Mouse (Mus musculus): ENCODE data around the gene Gm10282. TPM values are rescaled to one million over a fixed set of nuclear protein-coding genes. Genes with fewer than 3 reads are reported as not detected.

The Gm10282 gene
- polyA plus RNA-seq, 1 experiment from 2014 or later, result 20.1 TPM

DNA sequence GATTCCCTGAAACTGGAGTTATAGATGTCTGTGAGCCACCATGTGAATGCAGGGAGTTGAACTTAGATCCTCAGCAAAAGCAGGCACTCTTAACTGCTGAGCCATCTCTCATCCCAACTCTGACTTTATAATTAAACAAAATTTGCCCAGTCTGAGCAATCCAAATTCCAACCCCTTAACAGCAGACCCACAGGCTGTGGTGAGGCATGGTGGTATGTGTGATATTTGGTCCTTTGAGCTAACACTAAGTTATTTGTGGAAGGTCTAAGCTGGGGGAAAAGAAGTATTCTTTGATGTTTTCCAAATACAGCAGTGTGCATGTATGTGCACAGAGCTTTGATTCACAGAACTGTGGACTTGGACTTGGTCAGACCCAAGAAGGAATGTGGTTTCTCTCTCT, 16.0 kb downstream of the Gm10282 start:
- Histone ChIP-seq H3K36me3 (no peaks in the 10 kb centered on the region), H3K9me3 (no peaks in the 10 kb centered on the region), H3K27me3 (no peaks in the 10 kb centered on the region), H3K27ac (peak overlapping the region; percentile 59), H3K4me2 (no peak overlapping the region), H3K4me1 (peaks cover 7% of the 10 kb centered on the region; the same call in 1 of the 2 replicates), H3K9ac (no peak overlapping the region), H3K4me3 (no peak overlapping the region)
- 0 out of 2 replicates have a peak, but pooled peaks have one; percentile 45 for ATAC-seq (ENCODE audit: insufficient number of reproducible peaks, low FRiP score, low TSS enrichment, low read depth)

DNA sequence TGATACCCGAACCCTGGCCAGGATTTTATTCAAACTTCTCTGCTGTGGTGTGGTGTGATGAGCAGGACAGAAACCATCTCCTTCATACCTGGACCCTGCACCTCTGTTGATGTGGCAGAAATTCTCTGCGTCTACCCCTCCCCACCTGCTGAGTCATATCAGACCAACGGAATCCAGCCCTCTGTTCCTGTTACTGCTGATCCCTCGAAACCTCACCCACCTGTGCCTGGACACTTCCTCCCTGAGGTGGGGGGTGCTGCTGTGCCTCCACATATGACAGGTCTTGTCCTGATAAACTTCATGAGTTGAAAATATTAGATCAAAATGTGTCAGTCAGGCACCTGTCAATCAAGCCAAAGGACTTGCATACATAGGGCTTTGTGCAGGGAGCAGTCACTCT, 19.8 kb downstream of the Gm10282 start:
- 55% methylated on average over 4 of the region's 4 CpGs for WGBS
- Histone ChIP-seq H3K27ac (no peak overlapping the region), H3K9ac (no peak overlapping the region), H3K4me1 (peaks cover 7% of the 10 kb centered on the region; the same call in 1 of the 2 replicates), H3K36me3 (no peaks in the 10 kb centered on the region), H3K4me3 (no peak overlapping the region), H3K4me2 (no peak overlapping the region), H3K27me3 (no peaks in the 10 kb centered on the region), H3K9me3 (no peaks in the 10 kb centered on the region)
- no peak for ATAC-seq (ENCODE audit: insufficient number of reproducible peaks, low FRiP score, low TSS enrichment, low read depth)

DNA sequence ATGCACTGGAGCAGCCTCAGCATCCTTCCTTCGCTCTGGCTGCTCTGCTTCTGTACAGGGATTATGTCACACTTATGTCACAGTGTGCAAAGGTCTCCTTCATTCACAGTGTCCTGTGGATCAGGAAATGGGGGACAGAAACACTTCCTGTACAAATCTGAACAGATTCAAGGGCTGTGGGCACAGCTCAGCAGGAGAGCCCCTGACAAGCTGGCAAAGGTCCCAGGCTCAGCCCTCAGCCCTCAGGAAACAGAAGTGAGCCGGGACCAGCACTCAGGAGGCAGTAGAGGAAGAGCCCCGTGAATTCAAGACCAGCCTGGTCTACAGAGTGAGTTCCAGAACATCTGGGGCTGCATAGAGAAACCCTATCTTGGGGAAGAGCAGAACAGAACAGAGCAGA, 23.4 kb downstream of the Gm10282 start:
- Histone ChIP-seq H3K4me2 (no peak overlapping the region), H3K36me3 (no peaks in the 10 kb centered on the region), H3K9ac (no peak overlapping the region), H3K27ac (peak overlapping the region; percentile 51), H3K27me3 (no peaks in the 10 kb centered on the region), H3K4me3 (no peak overlapping the region), H3K4me1 (no peaks in the 10 kb centered on the region; the same call in 1 of the 2 replicates), H3K9me3 (no peaks in the 10 kb centered on the region)
- 31% methylated on average over 3 of the region's 3 CpGs for WGBS
- no peak for ATAC-seq (ENCODE audit: insufficient number of reproducible peaks, low FRiP score, low TSS enrichment, low read depth)

DNA sequence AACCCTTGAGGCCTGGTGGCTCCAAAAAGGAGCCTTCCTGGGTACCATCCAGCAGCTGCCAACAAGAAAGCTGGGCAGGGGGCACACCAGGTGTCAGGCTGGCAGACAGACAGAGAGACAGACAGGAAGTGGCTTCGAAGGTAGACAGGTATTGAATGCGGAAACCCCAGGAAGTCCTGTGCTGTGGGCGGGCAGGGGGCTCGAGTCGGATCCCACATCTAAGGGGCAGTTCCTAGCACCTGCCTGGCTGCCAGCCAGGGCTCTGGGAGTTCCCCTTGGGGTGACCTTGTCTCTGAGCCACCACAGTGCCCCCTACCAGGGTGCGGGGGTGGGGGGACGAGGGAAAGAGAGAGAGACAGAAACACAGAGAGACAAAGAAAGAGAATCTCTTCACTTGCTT, 25.9 kb downstream of the Gm10282 start:
- Histone ChIP-seq H3K9ac (no peak overlapping the region), H3K36me3 (no peaks in the 10 kb centered on the region), H3K4me3 (no peak overlapping the region), H3K4me2 (no peak overlapping the region), H3K27me3 (no peaks in the 10 kb centered on the region), H3K9me3 (no peaks in the 10 kb centered on the region), H3K4me1 (no peaks in the 10 kb centered on the region; the same call in 1 of the 2 replicates), H3K27ac (no peak overlapping the region)
- no peak for ATAC-seq (ENCODE audit: insufficient number of reproducible peaks, low FRiP score, low TSS enrichment, low read depth)
- 65% methylated on average over 7 of the region's 7 CpGs for WGBS

DNA sequence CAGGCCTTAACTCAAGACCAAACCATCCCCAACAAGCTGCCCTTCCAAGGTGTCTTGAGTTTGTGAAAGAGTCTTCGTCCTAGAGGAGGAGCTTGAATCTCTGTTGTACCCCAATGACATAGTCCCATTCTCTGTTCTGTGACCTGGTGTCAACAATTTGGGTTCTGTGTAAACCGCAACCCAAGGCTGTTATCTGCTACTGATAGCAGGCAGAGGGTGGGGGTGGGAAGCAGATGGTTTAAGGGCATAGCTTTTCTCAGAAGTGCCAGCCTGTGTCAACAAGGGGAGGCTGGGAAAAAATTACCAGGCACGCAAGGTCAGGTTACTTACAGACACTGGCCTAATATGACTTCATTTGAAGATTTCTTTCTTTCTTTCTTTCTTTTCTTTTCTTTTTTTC, 27.8 kb downstream of the Gm10282 start:
- no peaks in the 10 kb centered on the region; the same call in 1 of the 2 replicates for H3K4me1 ChIP-seq
- H3K9ac ChIP-seq, result no peak overlapping the region
- no peak overlapping the region for H3K4me2 ChIP-seq
- no peak overlapping the region for H3K27ac ChIP-seq
- no peak overlapping the region for H3K4me3 ChIP-seq
- 72% methylated on average over 3 of the region's 3 CpGs for WGBS
- no peaks in the 10 kb centered on the region for H3K27me3 ChIP-seq
- no peak for ATAC-seq (ENCODE audit: insufficient number of reproducible peaks, low FRiP score, low TSS enrichment, low read depth)
- no peaks in the 10 kb centered on the region for H3K9me3 ChIP-seq
- H3K36me3 ChIP-seq, result no peaks in the 10 kb centered on the region

DNA sequence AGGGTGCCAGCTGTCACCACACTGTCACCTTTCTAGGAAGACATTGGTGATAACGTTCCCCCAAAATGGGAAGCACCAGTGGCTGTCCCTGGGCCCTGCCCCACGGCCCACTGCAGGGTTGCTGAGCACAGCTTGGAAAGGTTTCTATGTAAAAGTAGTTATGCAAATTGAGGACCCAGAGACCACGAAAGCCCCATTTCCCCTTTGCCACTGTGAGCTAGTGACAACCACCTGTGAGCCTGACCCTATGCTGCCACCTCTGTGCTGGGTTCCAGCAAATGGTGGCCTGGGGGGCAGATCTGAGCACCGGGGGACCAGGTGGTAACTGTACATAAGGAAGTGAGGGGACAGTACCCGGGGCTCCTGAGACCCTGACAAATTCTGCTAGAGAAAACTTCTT, 31.3 kb downstream of the Gm10282 start:
- Histone ChIP-seq H3K4me2 (no peak overlapping the region), H3K27ac (no peak overlapping the region), H3K9me3 (no peaks in the 10 kb centered on the region), H3K27me3 (no peaks in the 10 kb centered on the region), H3K4me1 (no peaks in the 10 kb centered on the region), H3K36me3 (no peaks in the 10 kb centered on the region), H3K9ac (no peak overlapping the region), H3K4me3 (no peak overlapping the region)
- ATAC-seq (ENCODE audit: insufficient number of reproducible peaks, low FRiP score, low TSS enrichment, low read depth), result no peak
- WGBS, result 59% methylated on average over 5 of the region's 5 CpGs

DNA sequence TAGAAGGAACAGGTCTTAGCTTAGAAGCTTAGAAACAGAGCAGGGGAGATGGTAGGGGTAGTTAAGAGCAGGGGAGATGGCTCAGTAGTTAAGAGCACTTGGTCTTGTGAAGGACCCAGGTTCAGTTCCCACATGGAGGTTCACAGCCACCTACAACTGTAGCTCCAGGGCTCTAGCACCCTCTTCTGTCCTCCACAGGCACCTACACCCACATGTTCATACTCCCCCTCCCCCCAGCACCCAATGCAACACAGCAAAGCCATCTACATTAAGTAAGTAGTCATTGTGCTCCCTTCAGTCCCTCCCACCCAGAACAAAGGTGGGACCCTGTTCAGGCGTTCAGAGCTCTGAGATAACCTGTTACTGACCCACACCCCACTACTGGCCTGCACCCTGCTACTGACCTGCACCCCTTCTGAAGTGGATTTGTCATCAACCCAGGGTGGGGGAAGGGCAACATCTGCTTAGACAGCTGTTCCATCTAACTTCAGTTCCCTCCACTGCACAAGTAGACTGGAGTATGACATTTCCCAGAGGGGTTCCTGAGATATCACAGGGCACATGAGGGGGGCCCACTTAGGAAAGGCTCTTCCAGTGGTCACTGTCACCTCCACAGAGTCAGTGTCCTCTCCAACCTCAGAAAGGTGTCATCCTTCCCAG, 31.8 kb downstream of the Gm10282 start:
- H3K4me1 ChIP-seq, result no peaks in the 10 kb centered on the region
- H3K4me3 ChIP-seq, result no peak overlapping the region
- no peaks in the 10 kb centered on the region for H3K36me3 ChIP-seq
- H3K4me2 ChIP-seq, result no peak overlapping the region
- no peaks in the 10 kb centered on the region for H3K9me3 ChIP-seq
- WGBS, result 60% methylated on average over 1 of the region's 1 CpGs
- H3K27me3 ChIP-seq, result no peaks in the 10 kb centered on the region
- no peak for ATAC-seq (ENCODE audit: insufficient number of reproducible peaks, low FRiP score, low TSS enrichment, low read depth)
- H3K9ac ChIP-seq, result no peak overlapping the region
- no peak overlapping the region for H3K27ac ChIP-seq

DNA sequence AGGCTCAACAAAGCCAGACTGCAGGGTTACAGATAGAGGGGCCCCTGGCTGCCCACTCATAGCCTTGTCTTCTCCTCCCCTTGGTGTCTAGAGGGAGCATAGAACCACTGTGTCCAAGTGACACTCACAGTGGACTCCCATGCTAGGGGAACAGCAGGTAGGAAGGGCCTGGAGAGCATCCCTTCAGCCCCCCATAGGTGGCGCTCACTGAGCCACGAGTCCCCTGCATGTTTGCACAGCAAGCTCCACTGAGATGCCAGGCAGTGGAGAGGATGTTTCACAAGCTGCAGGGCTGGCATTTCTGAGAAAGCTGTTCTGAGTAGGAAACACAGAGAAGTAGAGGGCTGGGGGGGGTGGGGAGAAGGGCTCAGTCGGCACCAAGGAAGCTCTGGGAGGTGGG, 32.7 kb downstream of the Gm10282 start:
- Histone ChIP-seq H3K9ac (no peak overlapping the region), H3K27ac (no peak overlapping the region), H3K4me2 (no peak overlapping the region), H3K4me3 (no peak overlapping the region), H3K27me3 (no peaks in the 10 kb centered on the region), H3K4me1 (no peaks in the 10 kb centered on the region), H3K36me3 (no peaks in the 10 kb centered on the region), H3K9me3 (no peaks in the 10 kb centered on the region)
- no peak for ATAC-seq (ENCODE audit: insufficient number of reproducible peaks, low FRiP score, low TSS enrichment, low read depth)
- WGBS, result 20% methylated on average over 3 of the region's 3 CpGs

DNA sequence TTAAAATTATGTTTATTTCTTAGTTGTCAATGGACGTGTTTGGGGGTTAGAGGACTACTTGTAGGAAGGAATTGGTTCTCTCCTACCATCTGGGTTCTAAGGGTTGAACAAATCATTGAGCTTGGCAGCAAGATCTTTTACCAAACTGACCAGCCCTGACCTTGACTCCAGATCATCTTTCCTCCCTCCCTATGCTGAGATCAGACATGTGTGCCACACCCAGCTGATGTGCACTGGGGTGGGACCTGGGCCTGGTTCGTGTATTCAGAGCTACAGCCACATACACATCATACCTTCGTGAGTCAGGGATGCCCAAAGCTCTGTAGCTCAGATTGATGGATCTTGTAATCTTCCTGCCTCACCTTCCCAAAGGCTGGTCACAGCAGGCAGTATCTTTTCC, 33.4 kb downstream of the Gm10282 start:
- ATAC-seq (ENCODE audit: insufficient number of reproducible peaks, low FRiP score, low TSS enrichment, low read depth), result no peak
- Histone ChIP-seq H3K4me2 (no peak overlapping the region), H3K9ac (no peak overlapping the region), H3K27ac (no peak overlapping the region), H3K9me3 (no peaks in the 10 kb centered on the region), H3K27me3 (no peaks in the 10 kb centered on the region), H3K36me3 (no peaks in the 10 kb centered on the region), H3K4me3 (no peak overlapping the region), H3K4me1 (no peaks in the 10 kb centered on the region)
- WGBS, result 69% methylated on average over 3 of the region's 3 CpGs

DNA sequence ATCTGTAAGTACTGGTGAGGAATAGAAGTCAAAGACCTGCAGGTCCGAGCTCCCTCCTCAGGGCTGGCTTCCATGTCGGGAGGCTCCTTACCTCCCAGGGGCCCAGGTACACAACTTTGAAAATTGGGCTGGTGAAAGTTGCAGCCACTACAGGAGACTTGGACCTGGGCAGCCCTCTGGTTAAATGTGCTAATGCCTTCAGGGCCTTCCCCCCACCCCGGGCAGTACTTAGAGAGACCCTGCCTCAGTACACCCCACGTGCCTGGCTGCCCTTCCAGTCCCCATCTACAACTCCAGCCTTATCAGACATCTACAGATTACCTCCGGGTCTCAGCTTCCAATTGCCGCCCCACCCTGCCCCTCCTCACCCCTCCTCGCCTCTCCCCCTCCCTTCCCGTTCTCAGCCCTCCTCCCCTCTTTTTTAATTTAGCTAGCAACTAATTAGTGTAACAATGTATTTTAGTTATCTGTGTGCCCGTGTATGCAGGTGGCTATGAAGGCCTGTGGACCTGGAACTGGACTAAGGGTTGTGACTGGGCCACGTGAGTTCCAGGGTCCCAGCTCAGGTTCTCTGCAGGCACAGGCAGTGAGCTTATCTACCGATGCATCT, 33.9 kb downstream of the Gm10282 start:
- H3K9ac ChIP-seq, result no peak overlapping the region
- WGBS, result 70% methylated on average over 11 of the region's 11 CpGs
- no peak overlapping the region for H3K27ac ChIP-seq
- no peak overlapping the region for H3K4me3 ChIP-seq
- no peak for ATAC-seq (ENCODE audit: insufficient number of reproducible peaks, low FRiP score, low TSS enrichment, low read depth)
- no peaks in the 10 kb centered on the region for H3K4me1 ChIP-seq
- no peaks in the 10 kb centered on the region for H3K36me3 ChIP-seq
- no peak overlapping the region for H3K4me2 ChIP-seq
- no peaks in the 10 kb centered on the region for H3K27me3 ChIP-seq
- no peaks in the 10 kb centered on the region for H3K9me3 ChIP-seq

DNA sequence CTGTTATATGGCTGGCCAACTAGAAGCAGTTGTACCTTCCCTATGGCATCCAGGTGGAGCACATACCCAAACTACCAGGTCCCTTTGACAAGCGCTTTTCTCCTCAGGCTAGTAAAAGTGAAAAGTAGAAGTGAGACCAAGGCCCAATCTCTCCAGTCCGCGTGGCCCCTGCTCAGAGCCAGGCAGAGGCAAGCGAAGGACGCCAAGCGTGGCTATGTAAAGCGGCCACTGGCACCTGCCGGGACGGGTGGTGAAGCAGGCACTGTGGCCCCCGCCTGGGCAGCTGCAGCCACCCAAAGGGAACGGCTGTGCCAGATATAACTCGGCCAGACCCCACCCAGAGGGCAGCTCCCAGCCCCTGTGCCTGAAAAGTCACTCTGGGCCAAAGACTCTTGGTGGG, 34.5 kb downstream of the Gm10282 start:
- no peaks in the 10 kb centered on the region for H3K4me1 ChIP-seq
- WGBS, result 85% methylated on average over 12 of the region's 12 CpGs
- H3K27me3 ChIP-seq, result no peaks in the 10 kb centered on the region
- H3K4me3 ChIP-seq, result no peak overlapping the region
- ATAC-seq (ENCODE audit: insufficient number of reproducible peaks, low FRiP score, low TSS enrichment, low read depth), result no peak
- no peak overlapping the region for H3K9ac ChIP-seq
- H3K27ac ChIP-seq, result no peak overlapping the region
- H3K9me3 ChIP-seq, result no peaks in the 10 kb centered on the region
- no peak overlapping the region for H3K4me2 ChIP-seq
- H3K36me3 ChIP-seq, result no peaks in the 10 kb centered on the region

DNA sequence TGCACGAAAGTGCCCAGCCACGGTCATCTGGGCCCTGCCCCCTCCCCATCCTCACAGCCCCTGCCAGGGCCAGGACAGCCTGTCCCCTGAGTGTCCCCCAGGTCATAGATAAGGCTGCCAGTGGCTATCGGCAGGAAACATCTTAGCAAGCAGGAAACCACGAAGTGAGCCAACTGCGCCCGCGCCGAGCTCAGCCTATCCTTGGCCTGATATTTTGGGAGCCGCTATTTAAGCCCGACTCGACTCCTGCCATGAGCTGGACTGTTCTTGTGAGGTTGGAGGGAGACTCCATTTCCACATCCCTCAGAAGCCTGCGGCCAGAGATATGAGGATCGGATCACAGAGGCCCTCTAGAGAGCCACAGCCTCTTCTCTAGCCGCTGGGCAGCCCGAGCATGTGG, 36.7 kb downstream of the Gm10282 start:
- Histone ChIP-seq H3K4me1 (no peaks in the 10 kb centered on the region), H3K27me3 (no peaks in the 10 kb centered on the region), H3K9ac (no peak overlapping the region), H3K4me3 (no peak overlapping the region), H3K27ac (peak overlapping the region; percentile 33; the same call in 1 of the 2 replicates), H3K36me3 (no peaks in the 10 kb centered on the region), H3K9me3 (no peaks in the 10 kb centered on the region), H3K4me2 (no peak overlapping the region)
- ATAC-seq (ENCODE audit: insufficient number of reproducible peaks, low FRiP score, low TSS enrichment, low read depth), result 0 out of 2 replicates have a peak, but pooled peaks have one; percentile 36
- WGBS, result 77% methylated on average over 15 of the region's 15 CpGs
